Mouse (Mus musculus) small intestine, adult 2 months (tissue): ENCODE data around the gene Plg.

Experiments used
- CTCF ChIP-seq: fragments of 200-500 bp; IDR thresholded peaks from 2 replicates; pipeline ENCODE4 v1.5.1; 2012; ENCODE audit warnings: low read depth, mild to moderate bottlenecking, control low read depth, inconsistent platforms, low read length, moderate library complexity, mixed read lengths; ENCODE audit not compliant: insufficient replicate concordance, insufficient read length; ENCODE audit errors: extremely low read depth
- POLR2A ChIP-seq: fragments of 200-500 bp; IDR thresholded peaks from 2 replicates; pipeline ENCODE4 v1.6.1; 2012; ENCODE audit warnings: low read depth, mild to moderate bottlenecking, control low read depth, inconsistent platforms, low read length, moderate library complexity

- TF ChIP-seq POLR2A = no peak
- peak; percentile 11; the same call in 1 of the 2 replicates for TF ChIP-seq CTCF
Measured at GRCm38 (mm10) chr17:12461168-12461567, 82.8 kb downstream of the Plg start.
